Mouse (Mus musculus) cortical plate, adult 2 months (tissue): ENCODE measurements around the gene Gm3696.
"Not testable (repeated sequence)": the region's sequence is repeated elsewhere in the genome, so short reads cannot be mapped to it uniquely, and the experiment has no call there.

Experiments
- CTCF ChIP-seq: fragments of 200-500 bp; IDR thresholded peaks from 2 replicates; pipeline ENCODE4 v1.5.1; 2011; ENCODE audit warnings: mild to moderate bottlenecking, control low read depth, low read length; ENCODE audit not compliant: insufficient read depth; ENCODE audit errors: extremely low read depth
- POLR2A ChIP-seq: fragments of 200-500 bp; IDR thresholded peaks from 2 replicates; pipeline ENCODE4 v1.6.1; 2011; ENCODE audit warnings: mild to moderate bottlenecking, low read length, control low read depth; ENCODE audit not compliant: insufficient read depth; ENCODE audit errors: extremely low read depth

DNA sequence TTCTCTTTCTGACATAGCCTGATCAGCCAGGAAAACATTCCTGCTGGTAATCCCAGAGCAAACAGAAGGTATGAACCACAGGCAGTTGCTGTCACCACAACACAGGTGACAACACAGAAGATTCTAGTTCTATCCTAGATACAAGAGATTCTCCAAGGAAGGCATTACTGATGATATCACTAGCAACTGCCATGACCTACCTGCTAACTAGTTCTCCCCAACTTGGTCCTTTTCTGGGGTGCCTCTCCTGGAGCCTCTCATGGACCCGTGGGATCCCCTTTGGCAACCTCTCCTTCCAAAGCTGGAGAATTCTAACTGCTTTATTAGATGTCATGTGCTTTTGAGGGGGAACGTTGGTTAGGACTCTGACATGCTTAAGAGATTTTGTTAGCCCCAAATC lies 55.6 kb downstream of the Gm3696 start, which contains the start of gene Gm3685:
- TF ChIP-seq CTCF, POLR2A: not testable (repeated sequence)
